Mouse (Mus musculus): ENCODE data around the gene Ifi44.
A peak's percentile ranks its signal among the peaks of the same experiment; 100 is the strongest.

Gene Ifi44

GRCm38 (mm10) chr3:151749737-151750136, at the start of gene Ifi44:
TSS of gene Ifi44 (minus strand) at chr3:151749960.
- DNase-seq (ENCODE audit: low read depth) = no peak

GRCm38 (mm10) chr3:151788622-151789021, 38.9 kb upstream of the Ifi44 start:
- no peak for DNase-seq (ENCODE audit: low read depth)

- peak; percentile 23 for DNase-seq (ENCODE audit: low read depth)
Observed at GRCm38 (mm10) chr3:151775089-151775488, 25.3 kb upstream of the Ifi44 start.

- no peak for DNase-seq (ENCODE audit: low read depth)
Observed at GRCm38 (mm10) chr3:151771074-151771473, 21.3 kb upstream of the Ifi44 start.

GRCm38 (mm10) chr3:151748514-151748913, 1.2 kb downstream of the Ifi44 start:
- DNase-seq (ENCODE audit: low read depth) = no peak

- DNase-seq (ENCODE audit: low read depth) = no peak
Observed at GRCm38 (mm10) chr3:151746058-151746457, 3.7 kb downstream of the Ifi44 start.

GRCm38 (mm10) chr3:151742223-151742622, 7.5 kb downstream of the Ifi44 start:
- no peak for DNase-seq (ENCODE audit: low read depth)

- peak; percentile 19 for DNase-seq (ENCODE audit: low read depth)
Observed at GRCm38 (mm10) chr3:151716246-151716645, 33.5 kb downstream of the Ifi44 start.

- DNase-seq (ENCODE audit: low read depth) = no peak
Observed at GRCm38 (mm10) chr3:151707335-151707734, 42.4 kb downstream of the Ifi44 start.
